Mouse (Mus musculus): ENCODE measurements around the gene 1700029F12Rik. TPM values are rescaled to one million over a fixed set of nuclear protein-coding genes. Genes with fewer than 3 reads are reported as not detected.

The 1700029F12Rik gene
- total and polyA plus RNA-seq, 3 experiments = not detected

- no peak overlapping the region for H3K27ac ChIP-seq (ENCODE audit: control insufficient read depth, low read depth, low read length)
- H3K4me3 ChIP-seq (ENCODE audit: control insufficient read depth in 1 of 2, insufficient read depth in 1 of 2, low read depth in 2 of 2, low read length in 2 of 2) = no peak overlapping the region
These were observed 26.5 kb downstream of the 1700029F12Rik start for GRCm38 (mm10) chr13:97007501-97008265.

GRCm38 (mm10) chr13:97006784-97007183 is 27.4 kb downstream of the 1700029F12Rik start:
- no peak overlapping the region for H3K9ac ChIP-seq (ENCODE audit: control insufficient read depth, low read depth, low read length, poor library complexity, severe bottlenecking)
- H3K27me3 ChIP-seq (ENCODE audit: control insufficient read depth in 1 of 2, insufficient read depth in 2 of 2, low read length in 2 of 2) = no peaks in the 10 kb centered on the region
- H3K4me3 ChIP-seq (ENCODE audit: control insufficient read depth in 1 of 2, insufficient read depth in 1 of 2, low read depth in 2 of 2, low read length in 2 of 2) = no peak overlapping the region
- H3K4me1 ChIP-seq (ENCODE audit: control insufficient read depth in 1 of 2, insufficient read depth in 2 of 2, low read length in 2 of 2) = 0 out of 4 replicates have a peak, but pooled peaks cover 0 to 4% of the 10 kb centered on the region in 2 experiments
- TF ChIP-seq MXI1 (IDR thresholded peaks at IDR 0.05; ENCODE audit: low read depth, low read length) (no peak), KAT2A (conservative IDR thresholded peaks at IDR 0.05; ENCODE audit: low read depth, low read length) (no peak), TBP (IDR thresholded peaks at IDR 0.05; ENCODE audit: low read depth, low read length) (no peak), POLR2AphosphoS2 (IDR thresholded peaks at IDR 0.05; ENCODE audit: low read length) (no peak), BHLHE40 (IDR thresholded peaks at IDR 0.05; ENCODE audit: borderline replicate concordance, low read depth, low read length) (no peak), CHD1 (IDR thresholded peaks at IDR 0.05; ENCODE audit: low read depth, low read length) (no peak), CTCF (IDR thresholded peaks at IDR 0.05 in 2 of 3, conservative IDR thresholded peaks at IDR 0.05 in 1 of 3; ENCODE audit: control insufficient read depth in 1 of 3, insufficient read depth in 1 of 3, low read depth in 2 of 3, low read length in 3 of 3, poor library complexity in 1 of 3, severe bottlenecking in 1 of 3) (no peak), ZNF384 (IDR thresholded peaks at IDR 0.05; ENCODE audit: low read depth, low read length) (no peak), USF1 (IDR thresholded peaks at IDR 0.05; ENCODE audit: low read depth, low read length) (no peak), ELF1 (IDR thresholded peaks at IDR 0.05; ENCODE audit: low read depth, low read length) (no peak), MYB (IDR thresholded peaks at IDR 0.05; ENCODE audit: low read depth, low read length) (no peak), EP300 (IDR thresholded peaks at IDR 0.05; ENCODE audit: low read depth in 1 of 2, low read length in 2 of 2) (no peak), GABPA (IDR thresholded peaks at IDR 0.05; ENCODE audit: low read depth, low read length) (no peak), JUND (IDR thresholded peaks at IDR 0.05; ENCODE audit: low read depth, low read length) (no peak), HCFC1 (IDR thresholded peaks at IDR 0.05; ENCODE audit: low read depth, low read length) (no peak), E2F4 (IDR thresholded peaks at IDR 0.05; ENCODE audit: borderline replicate concordance, low read depth, low read length) (no peak), MAZ (IDR thresholded peaks at IDR 0.05; ENCODE audit: low read depth, low read length) (no peak), ZC3H11A (IDR thresholded peaks at IDR 0.05; ENCODE audit: low read depth, low read length) (no peak), TCF12 (IDR thresholded peaks at IDR 0.05; ENCODE audit: low read depth, low read length) (no peak)
- DNase-seq (ENCODE audit: low read depth, low spot score) = no peak
- no peaks in the 10 kb centered on the region for H3K36me3 ChIP-seq (ENCODE audit: control insufficient read depth in 1 of 2, insufficient read depth in 2 of 2, low read length in 2 of 2)
- H3K9me3 ChIP-seq (replicated peaks; ENCODE audit: insufficient read depth, low read length) = no peaks in the 10 kb centered on the region
- no peaks in the 10 kb centered on the region for H3K79me2 ChIP-seq (ENCODE audit: control insufficient read depth, insufficient read depth, low read length, poor library complexity)
- no peak overlapping the region for H3K27ac ChIP-seq (ENCODE audit: control insufficient read depth, low read depth, low read length)

More at GRCm38 (mm10) chr13:97007501-97008265, 26.5 kb downstream of the 1700029F12Rik start:
- Histone ChIP-seq H3K36me3 (ENCODE audit: control insufficient read depth in 1 of 2, insufficient read depth in 2 of 2, low read length in 2 of 2) (no peaks in the 10 kb centered on the region), H3K27me3 (ENCODE audit: control insufficient read depth in 1 of 2, insufficient read depth in 2 of 2, low read length in 2 of 2) (no peaks in the 10 kb centered on the region), H3K79me2 (ENCODE audit: control insufficient read depth, insufficient read depth, low read length, poor library complexity) (no peaks in the 10 kb centered on the region), H3K9ac (ENCODE audit: control insufficient read depth, low read depth, low read length, poor library complexity, severe bottlenecking) (no peak overlapping the region), H3K9me3 (replicated peaks; ENCODE audit: insufficient read depth, low read length) (no peaks in the 10 kb centered on the region), H3K4me1 (ENCODE audit: control insufficient read depth in 1 of 2, insufficient read depth in 2 of 2, low read length in 2 of 2) (0 out of 4 replicates have a peak, but pooled peaks cover 0 to 4% of the 10 kb centered on the region in 2 experiments)
- peak; percentile 44 for DNase-seq (ENCODE audit: low read depth, low spot score)
- TF ChIP-seq MYC (IDR thresholded peaks at IDR 0.05; ENCODE audit: low read depth, low read length) (no peak), EP300 (IDR thresholded peaks at IDR 0.05; ENCODE audit: low read depth in 1 of 2, low read length in 2 of 2) (peak in 1 of 2 experiments; percentile 51; a peak in 2 of 4 replicates), TCF12 (IDR thresholded peaks at IDR 0.05; ENCODE audit: low read depth, low read length) (peak; percentile 34; the same call in 1 of the 2 replicates), TAL1 (IDR thresholded peaks at IDR 0.05; ENCODE audit: low read length) (peak; percentile 69), GATA1 (IDR thresholded peaks at IDR 0.05; ENCODE audit: low read depth, low read length) (peak; percentile 47)

Measured in MEL (cell line).